Mouse (Mus musculus) adrenal gland, adult 8-10 months (tissue): ENCODE results near the gene Calr. TPM values are rescaled to one million over a fixed set of nuclear protein-coding genes. Genes with fewer than 3 reads are reported as not detected.
"Not testable (repeated sequence)": the region's sequence is repeated elsewhere in the genome, so short reads cannot be mapped to it uniquely, and the experiment has no call there.

Experiments used
- DNase-seq: peaks from one replicate; pipeline ENCODE4 v3.0.0; 2022
- total RNA-seq, 4 experiments: library from RNA; stranded (reverse); gene quantifications; 2 replicates each; pipeline ENCODE4 v1.2.4; 2022

The Calr gene
- total RNA-seq, 4 experiments from 2014 or later, result 629 to 719 (median 673) TPM

- no peak for DNase-seq
Measured at GRCm38 (mm10) chr8:84844397-84845070, 2.2 kb downstream of the Calr start.

GRCm38 (mm10) chr8:84841514-84841913 lies 5.2 kb downstream of the Calr start:
- DNase-seq, result no peak

- DNase-seq, result peak; percentile 89
Measured at GRCm38 (mm10) chr8:84840248-84840999, 6.3 kb downstream of the Calr start, which contains the start of gene Rad23a. Rad23a (minus strand) TSS chr8:84840665.

GRCm38 (mm10) chr8:84839875-84840247 lies 6.9 kb downstream of the Calr start:
- no peak for DNase-seq

GRCm38 (mm10) chr8:84839411-84839810 lies 7.3 kb downstream of the Calr start:
- DNase-seq, result no peak

- no peak for DNase-seq
Measured at GRCm38 (mm10) chr8:84838513-84838912, 8.2 kb downstream of the Calr start.

GRCm38 (mm10) chr8:84837912-84838470 lies 8.7 kb downstream of the Calr start:
- DNase-seq, result no peak

- no peak for DNase-seq
Measured at GRCm38 (mm10) chr8:84837149-84837911, 9.4 kb downstream of the Calr start.

- peak; percentile 74 for DNase-seq
Measured at GRCm38 (mm10) chr8:84834866-84835855, 11.6 kb downstream of the Calr start.

GRCm38 (mm10) chr8:84834002-84834865 lies 12.5 kb downstream of the Calr start:
- no peak for DNase-seq

GRCm38 (mm10) chr8:84832759-84833742 lies 13.7 kb downstream of the Calr start:
- DNase-seq, result no peak

- DNase-seq, result peak; percentile 62
Measured at GRCm38 (mm10) chr8:84832034-84832717, 14.6 kb downstream of the Calr start.

- DNase-seq, result no peak
Measured at GRCm38 (mm10) chr8:84831490-84831889, 15.2 kb downstream of the Calr start, which contains the start of gene Gadd45gip1. Gadd45gip1 (plus strand) TSS chr8:84831522.

GRCm38 (mm10) chr8:84826518-84826917 lies 20.2 kb downstream of the Calr start:
- not testable (repeated sequence) for DNase-seq

GRCm38 (mm10) chr8:84825636-84826035 lies 21.1 kb downstream of the Calr start:
- no peak for DNase-seq

GRCm38 (mm10) chr8:84823653-84824052 lies 23.1 kb downstream of the Calr start:
- DNase-seq, result no peak

GRCm38 (mm10) chr8:84822723-84823122 lies 24.0 kb downstream of the Calr start, which contains the start of gene Dand5:
Dand5 (minus strand) TSS chr8:84822823.
- no peak for DNase-seq

- no peak for DNase-seq
Measured at GRCm38 (mm10) chr8:84816117-84816516, 30.6 kb downstream of the Calr start.
